Comparison of ENCODE assay signal across 31 mouse cellular contexts in genomic region chr10:77560830-77561229, GRCm38 (mm10). TPM values are rescaled to one million over a fixed set of nuclear protein-coding genes. Genes with fewer than 3 reads are reported as not detected.
DNase-seq lines count a peak whose midpoint lies in the region; ATAC-seq and TF ChIP-seq lines count a peak whose summit lies in the region.
"Had no signal": no experiment of that assay in that cellular context is flagged by ENCODE, and none has a peak within 500 bp of the region (broad histone marks: within the 10 kb centered on the region; RNA-seq: fewer than 3 reads in every experiment).

No protein-coding gene starts in this region.

- WGBS in liver, embryonic 11.5 days: 81% methylated on average over 9 of the region's 9 CpGs
- WGBS in liver, postnatal 0 days (ENCODE audit: insufficient replicate concordance): 73% methylated on average over 9 of the region's 9 CpGs
- 55% methylated on average over 9 of the region's 9 CpGs for WGBS in lung, postnatal 0 days
- 67% methylated on average over 9 of the region's 9 CpGs for WGBS in liver, embryonic 14.5 days (ENCODE audit: insufficient replicate concordance)

- H3K79me2 ChIP-seq in MEL (ENCODE audit: control insufficient read depth, insufficient read depth, low read length, poor library complexity): no peaks in the 10 kb centered on the region

- H3K4me1 ChIP-seq in liver, embryonic 11.5 days (replicated peaks; ENCODE audit: control insufficient read depth, insufficient read depth, low read length): peaks cover 10% of the 10 kb centered on the region
- no peaks in the 10 kb centered on the region for H3K4me1 ChIP-seq in liver, postnatal 0 days (ENCODE audit: insufficient read depth)
- H3K4me1 ChIP-seq in lung, postnatal 0 days (ENCODE audit: insufficient read depth, low read depth, low read length): no peaks in the 10 kb centered on the region
- peaks cover 20 to 36% of the 10 kb centered on the region in 2 experiments for H3K4me1 ChIP-seq in MEL (ENCODE audit: control insufficient read depth in 1 of 2, insufficient read depth in 2 of 2, low read length in 2 of 2)
- peaks cover 0 to 13% of the 10 kb centered on the region in 2 experiments; a peak in 3 of 4 replicates for H3K4me1 ChIP-seq in liver, embryonic 14.5 days (replicated peaks; ENCODE audit: control insufficient read depth in 2 of 2, insufficient read depth in 2 of 2, low read length in 1 of 2)
- H3K4me1 ChIP-seq: embryonic facial prominence, embryonic 12.5 days; embryonic facial prominence, embryonic 15.5 days; forebrain, embryonic 10.5 days; forebrain, embryonic 13.5 days; heart, embryonic 13.5 days had no signal

- ATAC-seq in liver, embryonic 11.5 days (replicated peaks; ENCODE audit: low FRiP score): peak; percentile 57; the same call in 1 of the 2 replicates
- ATAC-seq in liver, postnatal 0 days: no peak
- ATAC-seq in lung, postnatal 0 days: peak; percentile 64
- peak; percentile 51; the same call in 1 of the 2 replicates for ATAC-seq in liver, embryonic 14.5 days (ENCODE audit: insufficient read depth)
- ATAC-seq: forebrain, embryonic 13.5 days; forebrain, embryonic 16.5 days; Patski had no signal

- TF ChIP-seq POLR2A in MEL (IDR thresholded peaks at IDR 0.05; ENCODE audit: control insufficient read depth in 1 of 2, insufficient read depth in 1 of 2, low read depth in 1 of 2, low read length in 2 of 2, poor library complexity in 1 of 2): no peak

- no peak for TF ChIP-seq RAD21 in MEL (IDR thresholded peaks at IDR 0.05; ENCODE audit: low read depth, low read length)

- H3K9me3 ChIP-seq in liver, embryonic 11.5 days (ENCODE audit: control insufficient read depth, low read length): no peaks in the 10 kb centered on the region
- no peaks in the 10 kb centered on the region for H3K9me3 ChIP-seq in liver, postnatal 0 days (ENCODE audit: low read length)
- H3K9me3 ChIP-seq in lung, postnatal 0 days (ENCODE audit: low read length): no peaks in the 10 kb centered on the region
- no peaks in the 10 kb centered on the region for H3K9me3 ChIP-seq in MEL (replicated peaks; ENCODE audit: insufficient read depth, low read length)
- H3K9me3 ChIP-seq in liver, embryonic 14.5 days (ENCODE audit: control insufficient read depth, low read length): no peaks in the 10 kb centered on the region
- H3K9me3 ChIP-seq: embryonic facial prominence, embryonic 12.5 days; embryonic facial prominence, embryonic 15.5 days; forebrain, embryonic 10.5 days; forebrain, embryonic 13.5 days; heart, embryonic 10.5 days; heart, embryonic 13.5 days had no signal

- no peak overlapping the region for H3K9ac ChIP-seq in liver, embryonic 11.5 days (ENCODE audit: low read depth, low read length)
- no peak overlapping the region for H3K9ac ChIP-seq in liver, postnatal 0 days (replicated peaks)
- H3K9ac ChIP-seq in lung, postnatal 0 days (replicated peaks; ENCODE audit: low read depth): no peak overlapping the region
- H3K9ac ChIP-seq in MEL (ENCODE audit: control insufficient read depth, low read depth, low read length, poor library complexity, severe bottlenecking): no peak overlapping the region
- no peak overlapping the region for H3K9ac ChIP-seq in liver, embryonic 14.5 days (replicated peaks)
- H3K9ac ChIP-seq: embryonic facial prominence, embryonic 12.5 days; embryonic facial prominence, embryonic 15.5 days; forebrain, embryonic 13.5 days; heart, embryonic 13.5 days; hindbrain, embryonic 14.5 days had no signal

- H3K4me2 ChIP-seq in liver, embryonic 11.5 days: no peak overlapping the region
- H3K4me2 ChIP-seq in liver, postnatal 0 days (ENCODE audit: low read depth, low read length): no peak overlapping the region
- no peak overlapping the region for H3K4me2 ChIP-seq in lung, postnatal 0 days (replicated peaks; ENCODE audit: low read depth, low read length)
- H3K4me2 ChIP-seq in liver, embryonic 14.5 days (ENCODE audit: low read depth): no peak overlapping the region
- H3K4me2 ChIP-seq: embryonic facial prominence, embryonic 12.5 days; embryonic facial prominence, embryonic 15.5 days; forebrain, embryonic 13.5 days; heart, embryonic 13.5 days; hindbrain, embryonic 14.5 days had no signal

- TF ChIP-seq CTCF in liver, postnatal 0 days (IDR thresholded peaks at IDR 0.05; ENCODE audit: low read depth): no peak
- no peak for TF ChIP-seq CTCF in lung, postnatal 0 days (IDR thresholded peaks at IDR 0.05)
- no peak for TF ChIP-seq CTCF in MEL (IDR thresholded peaks at IDR 0.05 in 2 of 3, conservative IDR thresholded peaks at IDR 0.05 in 1 of 3; ENCODE audit: control insufficient read depth in 1 of 3, insufficient read depth in 1 of 3, low read depth in 2 of 3, low read length in 3 of 3, poor library complexity in 1 of 3, severe bottlenecking in 1 of 3)
- no peak for TF ChIP-seq CTCF in liver, embryonic 14.5 days (IDR thresholded peaks at IDR 0.05; ENCODE audit: low read depth)

- TF ChIP-seq EP300 in liver, postnatal 0 days (IDR thresholded peaks at IDR 0.05; ENCODE audit: low read depth): no peak
- TF ChIP-seq EP300 in lung, postnatal 0 days (IDR thresholded peaks at IDR 0.05): no peak
- no peak for TF ChIP-seq EP300 in MEL (IDR thresholded peaks at IDR 0.05; ENCODE audit: low read depth in 1 of 2, low read length in 2 of 2)
- TF ChIP-seq EP300 in liver, embryonic 14.5 days (IDR thresholded peaks at IDR 0.05; ENCODE audit: low read depth): no peak

- H3K27me3 ChIP-seq in liver, embryonic 11.5 days (replicated peaks; ENCODE audit: control insufficient read depth, insufficient read depth, low read length): no peaks in the 10 kb centered on the region
- H3K27me3 ChIP-seq in liver, postnatal 0 days (ENCODE audit: insufficient read depth, low read length): no peaks in the 10 kb centered on the region
- no peaks in the 10 kb centered on the region for H3K27me3 ChIP-seq in lung, postnatal 0 days (replicated peaks; ENCODE audit: insufficient read depth, low read length)
- H3K27me3 ChIP-seq in MEL (ENCODE audit: control insufficient read depth in 1 of 2, insufficient read depth in 2 of 2, low read length in 2 of 2): no peaks in the 10 kb centered on the region
- no peaks in the 10 kb centered on the region for H3K27me3 ChIP-seq in liver, embryonic 14.5 days (ENCODE audit: control insufficient read depth, insufficient read depth, low read length)
- H3K27me3 ChIP-seq: embryonic facial prominence, embryonic 12.5 days; embryonic facial prominence, embryonic 15.5 days; forebrain, embryonic 13.5 days; Patski had no signal

- peak overlapping the region; percentile 48 for H3K27ac ChIP-seq in liver, embryonic 11.5 days (ENCODE audit: low read depth, low read length)
- H3K27ac ChIP-seq in liver, postnatal 0 days (ENCODE audit: low read depth): no peak overlapping the region
- no peak overlapping the region for H3K27ac ChIP-seq in lung, postnatal 0 days (ENCODE audit: low read length)
- peak overlapping the region; percentile 4; the same call in 1 of the 2 replicates for H3K27ac ChIP-seq in MEL (ENCODE audit: control insufficient read depth, low read depth, low read length)
- no peak overlapping the region for H3K27ac ChIP-seq in liver, embryonic 14.5 days
- H3K27ac ChIP-seq: embryonic facial prominence, embryonic 12.5 days; embryonic facial prominence, embryonic 15.5 days; forebrain, embryonic 10.5 days; forebrain, embryonic 13.5 days; heart, adult 2 months; heart, embryonic 10.5 days; heart, embryonic 13.5 days; hindbrain, embryonic 14.5 days had no signal

- no peak overlapping the region for H3K4me3 ChIP-seq in liver, embryonic 11.5 days (ENCODE audit: low read depth, low read length)
- H3K4me3 ChIP-seq in liver, postnatal 0 days (ENCODE audit: low read depth, low read length): no peak overlapping the region
- no peak overlapping the region for H3K4me3 ChIP-seq in lung, postnatal 0 days (ENCODE audit: low read depth, low read length)
- no peak overlapping the region for H3K4me3 ChIP-seq in MEL (ENCODE audit: control insufficient read depth in 1 of 2, insufficient read depth in 1 of 2, low read depth in 2 of 2, low read length in 2 of 2)
- H3K4me3 ChIP-seq in liver, embryonic 14.5 days (ENCODE audit: insufficient read depth in 1 of 2, low read depth in 2 of 2, low read length in 2 of 2): no peak overlapping the region
- H3K4me3 ChIP-seq: embryonic facial prominence, embryonic 12.5 days; embryonic facial prominence, embryonic 15.5 days; erythroblast, embryonic 14.5 days; forebrain, embryonic 10.5 days; forebrain, embryonic 13.5 days; heart, adult 2 months; heart, embryonic 10.5 days; heart, embryonic 13.5 days had no signal

- DNase-seq in liver, embryonic 11.5 days (ENCODE audit: low spot score): no peak
- DNase-seq in liver, postnatal 0 days: no peak
- peak; percentile 44 for DNase-seq in lung, postnatal 0 days (ENCODE audit: low spot score)
- DNase-seq in lung, postnatal 14 days: no peak
- peak; percentile 59 for DNase-seq in MEL (ENCODE audit: low read depth, low spot score)
- no peak for DNase-seq in liver, embryonic 14.5 days (ENCODE audit: low read depth in 3 of 3, low spot score in 3 of 3)
- DNase-seq in layer of hippocampus, adult 9-11 months: no peak
- DNase-seq in kidney, postnatal 36 days: no peak
- DNase-seq: adrenal gland, postnatal 10 days; adrenal gland, postnatal 36 days; cerebellum, adult 18-20 months; cerebellum, adult 9-10 months; cerebellum, postnatal 14 days; gastrocnemius, postnatal 10 days; gastrocnemius, postnatal 36 days; heart, adult 2 months; heart, postnatal 14 days; heart, postnatal 4 days had no signal

- no peaks in the 10 kb centered on the region for H3K36me3 ChIP-seq in liver, embryonic 11.5 days (ENCODE audit: control insufficient read depth, insufficient read depth, low read length)
- peaks cover 5% of the 10 kb centered on the region; the same call in 1 of the 2 replicates for H3K36me3 ChIP-seq in liver, postnatal 0 days (replicated peaks; ENCODE audit: insufficient read depth, low read length)
- no peaks in the 10 kb centered on the region for H3K36me3 ChIP-seq in lung, postnatal 0 days (ENCODE audit: insufficient read depth, low read length)
- H3K36me3 ChIP-seq in MEL (ENCODE audit: control insufficient read depth in 1 of 2, insufficient read depth in 2 of 2, low read length in 2 of 2): peaks cover 7 to 23% of the 10 kb centered on the region in 2 experiments
- no peaks in the 10 kb centered on the region for H3K36me3 ChIP-seq in liver, embryonic 14.5 days (replicated peaks; ENCODE audit: control insufficient read depth, insufficient read depth, low read depth)
- H3K36me3 ChIP-seq: embryonic facial prominence, embryonic 12.5 days; embryonic facial prominence, embryonic 15.5 days; forebrain, embryonic 10.5 days; heart, embryonic 10.5 days; heart, embryonic 13.5 days had no signal

RNA-seq across cellular contexts. Expression of gene Pttg1ip, which starts 20.7 kb away (rescaled TPM):
- polyA plus RNA-seq in liver, embryonic 11.5 days (2014; fragmentation: Nextera tagmentation; extraction: Ambion mirVana): 94.0 and 99.7 TPM in 2 replicates
- 126 and 129 TPM in 2 replicates for polyA plus RNA-seq in liver, postnatal 0 days (2015; fragmentation: Nextera tagmentation; extraction: Ambion mirVana)
- polyA plus RNA-seq in lung, postnatal 0 days (2015; fragmentation: Nextera tagmentation; extraction: Ambion mirVana): 189 and 207 TPM in 2 replicates
- total RNA-seq in MEL (2012; rRNA removed): 41.1 and 50.4 TPM in 2 replicates
- 10 to 100 TPM in 1 of 2 experiments, not detected in 1; 53.1 TPM for polyA plus RNA-seq in MEL (2012; ENCODE audit: insufficient read depth in 1 of 2, insufficient read length in 2 of 2, low read depth in 1 of 2, low replicate concordance in 2 of 2, missing spikeins in 1 of 2)
- 36.6 and 40.5 TPM in 2 replicates for polyA plus RNA-seq in liver, embryonic 14.5 days (2012; rRNA removed)
- 64.8 and 69.1 TPM in 2 replicates for polyA plus RNA-seq in liver, embryonic 14.5 days (2014; fragmentation: Nextera tagmentation; extraction: Ambion mirVana)

RNA-seq across cellular contexts. Expression of gene Itgb2, which starts 30.8 kb away (rescaled TPM):
- polyA plus RNA-seq in liver, embryonic 11.5 days (2014; fragmentation: Nextera tagmentation; extraction: Ambion mirVana): 18.6 and 19.1 TPM in 2 replicates
- polyA plus RNA-seq in liver, postnatal 0 days (2015; fragmentation: Nextera tagmentation; extraction: Ambion mirVana): 18.7 and 23.1 TPM in 2 replicates
- 19.1 and 21.1 TPM in 2 replicates for polyA plus RNA-seq in lung, postnatal 0 days (2015; fragmentation: Nextera tagmentation; extraction: Ambion mirVana)
- 36.7 and 36.9 TPM in 2 replicates for total RNA-seq in MEL (2012; rRNA removed)
- 10 to 100 TPM in 1 of 2 experiments, not detected in 1; 45.8 TPM for polyA plus RNA-seq in MEL (2012; ENCODE audit: insufficient read depth in 1 of 2, insufficient read length in 2 of 2, low read depth in 1 of 2, low replicate concordance in 2 of 2, missing spikeins in 1 of 2)
- polyA plus RNA-seq in liver, embryonic 14.5 days (2012; rRNA removed): 7.1 and 8.7 TPM in 2 replicates
- polyA plus RNA-seq in liver, embryonic 14.5 days (2014; fragmentation: Nextera tagmentation; extraction: Ambion mirVana): 9.2 and 11.1 TPM in 2 replicates

RNA-seq across cellular contexts. Expression of gene Sumo3, which starts 45.1 kb away (rescaled TPM):
- polyA plus RNA-seq in liver, embryonic 11.5 days (2014; fragmentation: Nextera tagmentation; extraction: Ambion mirVana): 249 and 271 TPM in 2 replicates
- 105 and 111 TPM in 2 replicates for polyA plus RNA-seq in liver, postnatal 0 days (2015; fragmentation: Nextera tagmentation; extraction: Ambion mirVana)
- 185 and 209 TPM in 2 replicates for polyA plus RNA-seq in lung, postnatal 0 days (2015; fragmentation: Nextera tagmentation; extraction: Ambion mirVana)
- total RNA-seq in MEL (2012; rRNA removed): 145 and 151 TPM in 2 replicates
- polyA plus RNA-seq in MEL (2012; ENCODE audit: insufficient read depth in 1 of 2, insufficient read length in 2 of 2, low read depth in 1 of 2, low replicate concordance in 2 of 2, missing spikeins in 1 of 2): 100 to 1,000 TPM in 1 of 2 experiments, not detected in 1; 342 TPM
- polyA plus RNA-seq in liver, embryonic 14.5 days (2012; rRNA removed): 74.1 and 109 TPM in 2 replicates
- 82.5 and 87.7 TPM in 2 replicates for polyA plus RNA-seq in liver, embryonic 14.5 days (2014; fragmentation: Nextera tagmentation; extraction: Ambion mirVana)

RNA-seq across cellular contexts. Expression of gene Gm49325, which starts 45.2 kb away (rescaled TPM):
- polyA plus RNA-seq in liver, embryonic 11.5 days (2014; fragmentation: Nextera tagmentation; extraction: Ambion mirVana): 1.8 and 4.5 TPM in 2 replicates
- polyA plus RNA-seq in liver, postnatal 0 days (2015; fragmentation: Nextera tagmentation; extraction: Ambion mirVana): 8.4 and 13.3 TPM in 2 replicates
- 4.9 and 6.4 TPM in 2 replicates for polyA plus RNA-seq in lung, postnatal 0 days (2015; fragmentation: Nextera tagmentation; extraction: Ambion mirVana)
- total RNA-seq in MEL (2012; rRNA removed): 3.5 and 3.7 TPM in 2 replicates
- polyA plus RNA-seq in MEL (2012; ENCODE audit: insufficient read depth in 1 of 2, insufficient read length in 2 of 2, low read depth in 1 of 2, low replicate concordance in 2 of 2, missing spikeins in 1 of 2): 1 to 10 TPM in 1 of 2 experiments, not detected in 1; 1.0 TPM
- polyA plus RNA-seq in liver, embryonic 14.5 days (2012; rRNA removed): 0.09 TPM in 1 of 2 replicates, not detected in the other
- polyA plus RNA-seq in liver, embryonic 14.5 days (2014; fragmentation: Nextera tagmentation; extraction: Ambion mirVana): not detected in 2 replicates
- total RNA-seq: common myeloid progenitor, adult 5-6 weeks; granulocyte monocyte progenitor cell, adult 5-6 weeks had no signal
- polyA plus RNA-seq: erythroblast, embryonic 14.5 days; forebrain, embryonic 13.5 days; heart, adult 2 months; heart, embryonic 13.5 days; hindbrain, embryonic 11.5 days had no signal

RNA-seq across cellular contexts. Expression of gene Fam207a, which starts 45.2 kb away (rescaled TPM):
- 42.6 and 47.4 TPM in 2 replicates for polyA plus RNA-seq in liver, embryonic 11.5 days (2014; fragmentation: Nextera tagmentation; extraction: Ambion mirVana)
- polyA plus RNA-seq in liver, postnatal 0 days (2015; fragmentation: Nextera tagmentation; extraction: Ambion mirVana): 14.8 and 15.5 TPM in 2 replicates
- polyA plus RNA-seq in lung, postnatal 0 days (2015; fragmentation: Nextera tagmentation; extraction: Ambion mirVana): 26.8 and 27.2 TPM in 2 replicates
- 54.9 and 70.6 TPM in 2 replicates for total RNA-seq in MEL (2012; rRNA removed)
- 10 to 100 TPM in 1 of 2 experiments, not detected in 1; 74.0 TPM for polyA plus RNA-seq in MEL (2012; ENCODE audit: insufficient read depth in 1 of 2, insufficient read length in 2 of 2, low read depth in 1 of 2, low replicate concordance in 2 of 2, missing spikeins in 1 of 2)
- polyA plus RNA-seq in liver, embryonic 14.5 days (2012; rRNA removed): 9.6 and 13.9 TPM in 2 replicates
- polyA plus RNA-seq in liver, embryonic 14.5 days (2014; fragmentation: Nextera tagmentation; extraction: Ambion mirVana): 16.7 and 19.5 TPM in 2 replicates

Comparison
In these comparisons a context has a peak if more than half of its experiments do, and no peak if none do; other contexts are left out.
1. DNase-seq: peak in lung, postnatal 0 days (single experiment) and MEL (single experiment); none in liver, embryonic 11.5 days (single experiment), liver, postnatal 0 days (single experiment), lung, postnatal 14 days (single experiment), liver, embryonic 14.5 days (0 of 3), layer of hippocampus, adult 9-11 months (single experiment) and kidney, postnatal 36 days (0 of 2).
2. H3K27ac ChIP-seq: peak in liver, embryonic 11.5 days (single experiment) and MEL (single experiment); none in liver, postnatal 0 days (single experiment), lung, postnatal 0 days (single experiment) and liver, embryonic 14.5 days (single experiment).